Mouse (Mus musculus) cortical plate, adult 2 months (tissue): ENCODE measurements around the gene Reg4. TPM values are rescaled to one million over a fixed set of nuclear protein-coding genes. Genes with fewer than 3 reads are reported as not detected.

ENCODE experiments used
- H3K27ac ChIP-seq: fragments of 200-500 bp; 2 replicates; pipeline ENCODE4 v1.5.1; 2012; ENCODE audit warnings: low read length, control low read depth, inconsistent platforms; ENCODE audit not compliant: insufficient read depth
- H3K4me1 ChIP-seq: fragments of 200-500 bp; 2 replicates; pipeline ENCODE4 v1.6.1; 2011; ENCODE audit warnings: low read length; ENCODE audit not compliant: control insufficient read depth, insufficient read depth
- H3K4me3 ChIP-seq: fragments of 200-500 bp; 2 replicates; pipeline ENCODE4 v1.5.1; 2011; ENCODE audit warnings: mild to moderate bottlenecking, low read length, control low read depth; ENCODE audit not compliant: insufficient read depth
- CTCF ChIP-seq: fragments of 200-500 bp; IDR thresholded peaks from 2 replicates; pipeline ENCODE4 v1.5.1; 2011; ENCODE audit warnings: mild to moderate bottlenecking, control low read depth, low read length; ENCODE audit not compliant: insufficient read depth; ENCODE audit errors: extremely low read depth
- POLR2A ChIP-seq: fragments of 200-500 bp; IDR thresholded peaks from 2 replicates; pipeline ENCODE4 v1.6.1; 2011; ENCODE audit warnings: mild to moderate bottlenecking, low read length, control low read depth; ENCODE audit not compliant: insufficient read depth; ENCODE audit errors: extremely low read depth
- polyA plus RNA-seq: library from polyadenylated mRNA; depleted of rRNA; stranded (reverse); fragments of >200 nt; gene quantifications from 2 replicates; pipeline ENCODE4 v1.2.3, GENCODE M21; 2012; rRNA removed

Gene Reg4
- polyA plus RNA-seq = not detected in 2 replicates

GRCm38 (mm10) chr3:98221856-98222255, at the start of gene Reg4:
Gene Reg4, plus strand, starts transcription at chr3:98222156.
- no peaks in the 10 kb centered on the region for H3K4me1 ChIP-seq
- TF ChIP-seq POLR2A (no peak), CTCF (no peak)
- no peak within 1 kb of the TSS for H3K4me3 ChIP-seq
- H3K27ac ChIP-seq = no peak within 1 kb of the TSS

GRCm38 (mm10) chr3:98178340-98178739, 43.6 kb upstream of the Reg4 start:
- H3K4me1 ChIP-seq = no peaks in the 10 kb centered on the region; the same call in 1 of the 2 replicates
- no peak overlapping the region for H3K27ac ChIP-seq
- TF ChIP-seq POLR2A (no peak), CTCF (no peak)
- H3K4me3 ChIP-seq = no peak overlapping the region

- TF ChIP-seq POLR2A = no peak
- TF ChIP-seq CTCF = peak; percentile 66
- no peaks in the 10 kb centered on the region; the same call in 1 of the 2 replicates for H3K4me1 ChIP-seq
- no peak overlapping the region for H3K27ac ChIP-seq
- H3K4me3 ChIP-seq = no peak overlapping the region
Measured at GRCm38 (mm10) chr3:98180805-98181204, 41.2 kb upstream of the Reg4 start.

- Histone ChIP-seq H3K4me3 (no peak overlapping the region), H3K27ac (no peak overlapping the region), H3K4me1 (no peaks in the 10 kb centered on the region)
- TF ChIP-seq POLR2A (no peak), CTCF (no peak)
Measured at GRCm38 (mm10) chr3:98185163-98185714, 36.7 kb upstream of the Reg4 start.

GRCm38 (mm10) chr3:98187777-98188176, 34.2 kb upstream of the Reg4 start:
- H3K4me1 ChIP-seq = no peaks in the 10 kb centered on the region
- no peak for TF ChIP-seq CTCF
- no peak for TF ChIP-seq POLR2A
- H3K27ac ChIP-seq = no peak overlapping the region
- no peak overlapping the region for H3K4me3 ChIP-seq

- no peaks in the 10 kb centered on the region for H3K4me1 ChIP-seq
- H3K4me3 ChIP-seq = no peak overlapping the region
- no peak for TF ChIP-seq CTCF
- TF ChIP-seq POLR2A = no peak
- H3K27ac ChIP-seq = no peak overlapping the region
Measured at GRCm38 (mm10) chr3:98197711-98198532, 24.0 kb upstream of the Reg4 start.

GRCm38 (mm10) chr3:98199747-98200146, 22.2 kb upstream of the Reg4 start:
- Histone ChIP-seq H3K4me1 (no peaks in the 10 kb centered on the region), H3K4me3 (no peak overlapping the region), H3K27ac (no peak overlapping the region)
- TF ChIP-seq POLR2A = no peak
- TF ChIP-seq CTCF = no peak

GRCm38 (mm10) chr3:98203282-98203681, 18.7 kb upstream of the Reg4 start:
- Histone ChIP-seq H3K27ac (no peak overlapping the region), H3K4me3 (no peak overlapping the region), H3K4me1 (no peaks in the 10 kb centered on the region)
- TF ChIP-seq CTCF = no peak
- TF ChIP-seq POLR2A = no peak

- H3K4me1 ChIP-seq = peaks cover 4% of the 10 kb centered on the region; the same call in 1 of the 2 replicates
- TF ChIP-seq CTCF = no peak
- no peak for TF ChIP-seq POLR2A
- H3K4me3 ChIP-seq = no peak overlapping the region
- H3K27ac ChIP-seq = no peak overlapping the region
Measured at GRCm38 (mm10) chr3:98206977-98207376, 15.0 kb upstream of the Reg4 start.

- TF ChIP-seq POLR2A (no peak), CTCF (no peak)
- H3K27ac ChIP-seq = no peak overlapping the region
- no peak overlapping the region for H3K4me3 ChIP-seq
- peaks cover 4% of the 10 kb centered on the region; the same call in 1 of the 2 replicates for H3K4me1 ChIP-seq
Measured at GRCm38 (mm10) chr3:98209161-98209560, 12.8 kb upstream of the Reg4 start.
